Mouse (Mus musculus): ENCODE measurements around the gene Prkag1.

The Prkag1 gene

DNA sequence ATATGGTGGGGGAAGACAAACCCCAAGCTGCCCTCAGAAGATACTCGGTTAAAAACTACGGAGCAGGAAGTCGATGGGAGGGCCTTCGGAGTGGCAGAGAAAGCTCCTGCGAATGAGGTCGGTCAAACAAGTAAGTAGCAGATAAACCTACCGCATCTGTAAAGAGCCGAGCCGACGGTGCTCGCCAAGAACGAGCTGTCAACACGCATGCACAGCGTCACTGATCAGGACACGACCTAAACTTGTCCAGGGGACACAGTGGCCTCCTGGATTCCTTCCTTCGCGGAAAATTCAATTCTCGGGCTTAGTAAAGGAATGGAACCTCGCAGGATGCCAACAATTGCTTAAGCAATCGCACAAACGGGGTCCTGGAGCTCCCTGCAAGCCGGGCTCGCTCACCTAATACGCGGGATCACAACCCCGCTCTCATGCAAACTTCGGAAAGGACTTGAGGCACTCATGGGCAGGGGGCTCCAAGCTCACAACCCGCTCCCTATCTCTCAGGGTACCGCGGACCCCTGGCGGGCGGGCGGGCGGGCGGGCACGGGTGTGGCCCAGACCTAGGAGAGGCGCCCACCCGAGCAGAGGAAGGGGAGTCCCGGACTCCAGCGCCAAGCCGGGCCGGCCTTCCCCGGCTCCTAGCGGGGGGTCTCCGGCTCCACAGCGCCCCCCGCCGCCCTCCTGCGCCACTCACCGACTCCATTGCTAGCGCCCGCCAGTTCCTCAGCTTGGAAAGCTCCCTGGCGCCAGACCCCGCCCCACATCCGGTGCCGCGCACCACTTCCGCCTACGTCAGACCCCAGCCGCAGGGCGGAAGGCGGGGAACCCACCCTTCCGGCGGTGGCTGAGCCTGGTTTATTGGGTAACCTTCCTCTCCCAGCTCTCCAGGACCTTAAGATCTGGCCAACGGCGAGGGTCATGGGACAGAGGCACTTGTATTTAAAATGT is at the start of gene Prkag1:
Gene Prkag1 (minus strand): TSS at position 786 of the 948 bp plus-strand sequence.
- DNase-seq, result peak; percentile 91 to 96

GRCm38 (mm10) chr15:98877331-98877730 is 46.0 kb upstream of the Prkag1 start:
- peak in 1 of 2 experiments; percentile 75 for DNase-seq

DNA sequence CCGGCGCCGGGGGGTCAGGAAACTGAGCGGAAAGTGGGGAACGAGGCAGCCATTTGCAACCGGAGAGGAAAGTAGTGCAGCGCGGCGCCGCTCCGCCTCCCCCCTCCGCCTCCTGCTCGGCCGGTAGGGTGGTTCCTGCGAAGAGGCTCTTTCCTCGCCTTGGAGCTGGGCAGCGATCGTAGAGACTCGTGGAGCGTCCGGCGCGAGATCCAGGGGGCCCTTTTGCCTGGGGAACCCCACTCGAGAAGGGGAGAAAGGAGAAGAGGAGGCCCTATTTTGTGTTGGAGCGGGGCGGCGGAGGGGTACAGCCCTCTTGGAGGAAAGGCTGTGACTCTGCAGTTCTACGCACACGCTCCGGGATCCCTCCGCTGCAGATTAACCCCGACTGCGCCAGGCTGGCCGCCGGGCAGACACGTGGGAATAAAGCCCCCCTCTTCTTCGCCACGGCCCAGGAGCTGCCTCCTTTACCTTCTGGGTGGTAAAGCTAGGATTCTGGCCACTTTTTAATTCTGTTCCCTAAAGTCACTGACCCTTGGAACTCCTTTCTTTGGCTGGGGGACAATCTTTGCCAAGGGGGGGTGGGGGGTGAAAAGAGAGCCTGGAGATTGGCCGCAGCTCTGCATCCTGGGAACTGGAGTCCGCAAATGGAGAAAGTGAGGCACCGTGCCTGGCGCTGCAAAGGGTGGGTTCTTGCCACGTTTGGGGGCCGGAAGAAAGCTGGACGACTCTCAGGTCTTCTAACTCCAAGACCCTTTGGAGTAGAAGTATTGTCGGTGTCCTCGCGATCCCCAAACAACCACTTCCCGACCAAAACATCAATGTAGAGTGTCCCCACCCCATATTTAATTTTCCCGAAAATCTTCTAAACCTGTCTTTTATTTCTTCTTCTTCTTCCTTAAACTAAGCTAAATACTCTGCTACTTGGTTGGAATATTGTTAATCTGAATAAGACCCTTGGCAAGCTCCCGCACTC is 40.9 kb upstream of the Prkag1 start:
- peak; percentile 92 to 95 for DNase-seq

GRCm38 (mm10) chr15:98871070-98871915 is 40.0 kb upstream of the Prkag1 start, which contains the start of gene Kmt2d:
TSS of gene Kmt2d (minus strand) at chr15:98871204.
- DNase-seq, result peak; percentile 31 to 36

GRCm38 (mm10) chr15:98870179-98871069 is 39.1 kb upstream of the Prkag1 start:
- DNase-seq, result peak; percentile 55 to 69

- DNase-seq, result no peak
Observed at GRCm38 (mm10) chr15:98869342-98870178, 38.2 kb upstream of the Prkag1 start.

DNA sequence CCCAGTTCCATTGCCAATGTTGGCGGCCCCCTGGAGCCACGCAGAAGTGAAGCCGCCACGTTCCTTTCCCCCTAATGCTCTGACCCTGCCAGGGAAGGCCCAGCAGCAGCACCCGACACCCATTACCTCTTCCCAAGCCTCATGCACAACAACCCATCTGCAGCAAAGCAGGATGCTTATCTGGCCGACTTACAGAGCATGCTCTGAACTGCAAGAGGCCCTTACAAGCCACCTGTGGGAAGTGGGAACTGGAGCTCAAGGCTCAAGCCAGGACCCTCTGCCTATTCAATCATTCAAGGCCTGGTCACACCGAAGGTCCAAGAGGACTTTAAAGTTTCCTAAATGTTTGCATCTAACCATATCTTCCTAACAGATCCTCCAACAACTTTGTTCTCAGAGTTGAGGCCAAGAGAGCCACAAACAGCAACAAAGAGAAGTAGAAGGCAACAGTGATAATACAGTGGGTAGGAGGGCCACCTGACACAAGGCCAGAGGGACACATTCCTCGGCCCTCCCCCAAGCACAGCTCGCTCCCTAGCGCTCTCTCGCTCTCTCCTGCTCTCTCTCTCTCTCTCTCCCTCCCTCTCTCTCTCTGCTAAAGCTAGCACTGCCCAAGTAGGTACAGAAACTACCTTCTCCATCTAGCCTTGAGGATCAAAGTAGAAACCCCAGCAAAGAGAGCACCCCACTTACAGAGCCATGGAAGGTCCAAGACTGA is 37.2 kb upstream of the Prkag1 start:
- DNase-seq, result no peak

DNA sequence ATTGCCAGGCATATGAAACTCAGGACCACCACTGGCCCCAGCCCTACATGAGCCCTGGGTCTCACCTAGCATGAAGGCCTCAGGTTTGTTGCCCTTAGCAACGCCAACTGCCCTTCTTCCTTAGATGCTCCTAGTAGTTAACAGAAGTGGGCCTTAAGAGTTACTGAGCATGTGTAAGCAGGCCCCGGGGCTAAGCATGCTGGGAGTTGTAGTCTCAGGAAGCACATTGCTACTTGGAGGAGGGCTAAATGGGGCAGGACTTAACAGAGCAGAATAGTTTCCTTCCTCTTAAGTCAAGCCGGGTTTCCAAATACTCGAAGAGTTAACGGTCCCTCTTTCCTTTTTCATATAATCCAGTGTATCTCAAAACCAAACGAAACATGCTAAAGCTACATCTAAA is 36.0 kb upstream of the Prkag1 start:
- peak; percentile 38 to 51 for DNase-seq

GRCm38 (mm10) chr15:98866501-98866900 is 35.2 kb upstream of the Prkag1 start:
- no peak for DNase-seq

GRCm38 (mm10) chr15:98865771-98866170 is 34.5 kb upstream of the Prkag1 start:
- peak in 1 of 2 experiments; percentile 8 for DNase-seq

- no peak for DNase-seq
Observed at GRCm38 (mm10) chr15:98864951-98865350, 33.6 kb upstream of the Prkag1 start.

DNA sequence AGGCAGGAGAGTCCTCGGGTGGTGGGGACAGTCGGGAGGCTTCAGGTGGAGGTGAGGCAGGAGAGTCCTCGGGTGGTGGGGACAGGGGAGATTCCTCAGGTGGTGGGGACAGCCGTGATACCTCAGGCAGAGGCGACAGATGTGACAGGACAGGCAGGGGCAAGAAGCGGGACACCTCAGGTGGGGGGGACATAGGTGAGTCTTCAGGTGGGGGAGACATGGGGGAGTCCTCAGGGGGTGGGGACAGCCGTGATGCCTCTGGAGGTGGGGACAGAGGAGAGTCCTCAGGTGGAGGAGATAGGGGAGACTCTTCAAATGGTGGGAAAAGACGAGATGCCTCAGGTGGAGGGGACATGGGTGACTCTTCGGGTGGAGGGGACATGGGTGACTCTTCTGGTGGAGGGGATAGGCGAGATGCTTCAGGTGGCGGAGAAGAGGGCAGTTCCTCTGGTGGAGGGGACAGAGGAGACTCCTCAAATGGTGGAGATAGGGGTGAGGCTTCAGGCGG is 32.2 kb upstream of the Prkag1 start:
- DNase-seq, result no peak

DNA sequence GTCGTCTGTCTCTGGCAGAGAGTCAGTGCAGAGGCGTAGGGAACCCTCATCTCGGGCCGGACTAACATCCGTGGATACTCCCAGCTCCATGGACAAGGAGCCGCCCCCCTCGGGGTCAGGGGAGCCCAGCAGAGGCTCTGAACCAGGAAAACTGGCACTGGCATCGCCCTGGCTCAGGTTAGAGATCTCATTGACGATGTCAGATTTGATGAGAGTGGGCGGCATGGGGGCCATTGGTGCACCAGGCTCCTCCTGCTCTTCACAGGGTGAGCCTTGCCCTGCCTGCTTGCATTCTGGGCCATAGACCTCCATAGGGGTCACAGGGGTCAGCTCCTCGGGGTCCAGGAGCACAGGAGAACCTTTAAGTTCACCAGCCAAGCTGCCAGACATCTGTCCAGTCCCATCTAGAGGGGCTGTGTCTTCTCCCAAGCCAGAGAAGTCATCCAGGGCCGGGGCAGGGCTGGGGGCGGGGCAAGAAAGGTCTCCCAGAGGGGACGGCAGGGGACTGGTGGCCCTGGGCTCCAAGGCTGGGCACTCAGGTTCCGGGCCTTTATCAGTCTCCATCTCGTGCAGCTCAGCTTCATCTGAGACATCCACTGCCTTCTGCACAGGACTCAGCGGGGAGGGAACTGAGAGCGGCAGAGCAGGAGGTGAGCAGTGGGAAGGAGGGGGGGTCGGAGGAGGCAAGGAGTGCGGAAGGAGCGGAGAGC is 30.5 kb upstream of the Prkag1 start:
- DNase-seq, result peak in 1 of 2 experiments; percentile 20

GRCm38 (mm10) chr15:98860921-98861320 is 29.6 kb upstream of the Prkag1 start:
- DNase-seq, result no peak

DNA sequence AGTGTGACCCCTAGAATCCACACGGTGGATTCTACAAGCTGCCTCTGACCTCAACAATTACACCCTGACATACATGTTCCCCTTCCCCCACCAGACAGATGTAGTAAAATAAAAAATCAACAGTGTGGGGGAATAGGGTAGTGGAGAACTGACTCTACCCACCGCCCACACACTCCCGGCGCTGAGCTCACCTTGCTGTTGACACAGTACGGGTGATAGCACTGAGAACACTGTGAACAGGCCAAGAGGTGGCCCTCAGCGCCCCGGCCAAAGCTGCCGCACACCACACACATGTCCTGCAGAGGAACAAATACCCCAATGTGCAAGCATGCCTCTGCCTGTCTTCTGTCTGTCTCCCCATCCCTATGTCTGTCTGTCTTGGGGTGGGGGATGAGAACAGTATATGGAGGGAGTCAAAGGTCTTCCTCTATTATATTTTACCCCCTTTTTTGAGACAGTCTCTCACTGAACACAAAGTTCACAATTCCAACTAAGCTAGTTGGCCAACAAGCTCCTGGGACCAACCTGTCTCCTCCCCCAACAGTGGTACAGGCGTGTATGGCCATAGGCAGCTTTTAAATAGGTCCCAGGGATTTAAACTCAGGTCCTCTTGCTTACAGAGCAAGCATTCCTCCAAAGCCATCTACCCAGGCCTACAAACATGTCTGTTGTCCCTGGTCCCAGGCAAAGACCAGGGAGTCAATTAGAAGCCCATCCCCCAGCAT is 28.2 kb upstream of the Prkag1 start:
- no peak for DNase-seq

- no peak for DNase-seq
Observed at GRCm38 (mm10) chr15:98854214-98854613, 22.9 kb upstream of the Prkag1 start.

DNA sequence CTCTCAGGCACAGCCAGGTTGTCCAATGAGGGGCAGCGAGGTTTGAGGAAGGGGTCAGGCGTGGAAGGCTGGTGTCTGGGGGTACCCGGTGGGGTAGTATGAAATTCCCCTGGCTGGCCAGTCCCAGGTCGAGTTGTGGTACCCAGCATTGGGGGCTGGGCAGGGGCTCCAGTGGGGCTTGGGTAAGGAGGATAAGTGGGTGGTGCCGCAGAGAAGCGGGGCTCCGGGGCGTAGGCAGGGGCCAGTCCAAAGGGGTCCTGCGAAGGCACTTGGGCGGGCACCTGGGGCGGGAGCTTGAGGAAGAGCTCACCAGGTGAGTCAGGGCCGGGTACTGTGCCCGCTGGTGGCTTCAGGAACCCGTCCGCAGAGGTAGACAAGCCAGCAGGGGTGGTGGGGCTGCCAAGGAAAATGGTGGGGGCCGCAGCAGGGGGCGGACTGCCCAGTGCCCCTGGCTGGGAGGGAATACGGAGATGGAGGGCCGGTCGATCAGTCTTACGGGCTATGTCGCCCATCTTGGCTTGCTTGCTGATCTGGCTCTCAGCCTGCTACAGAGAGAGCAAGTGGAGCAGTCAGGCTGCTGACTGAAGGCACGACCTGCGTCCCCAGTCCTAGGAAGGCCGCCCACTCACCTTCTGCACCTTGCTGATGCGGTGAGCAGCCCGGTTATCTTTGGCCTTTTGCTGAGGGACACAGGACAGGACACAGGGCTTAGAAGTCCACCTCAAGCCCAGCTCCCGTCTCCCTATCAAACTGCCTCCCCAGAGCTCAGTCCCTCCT is 22.0 kb upstream of the Prkag1 start:
- DNase-seq, result peak; percentile 44 to 45

All from cerebellum, postnatal 36 days (tissue).